Mouse (Mus musculus): ENCODE measurements around the gene Spint4.

DNA sequence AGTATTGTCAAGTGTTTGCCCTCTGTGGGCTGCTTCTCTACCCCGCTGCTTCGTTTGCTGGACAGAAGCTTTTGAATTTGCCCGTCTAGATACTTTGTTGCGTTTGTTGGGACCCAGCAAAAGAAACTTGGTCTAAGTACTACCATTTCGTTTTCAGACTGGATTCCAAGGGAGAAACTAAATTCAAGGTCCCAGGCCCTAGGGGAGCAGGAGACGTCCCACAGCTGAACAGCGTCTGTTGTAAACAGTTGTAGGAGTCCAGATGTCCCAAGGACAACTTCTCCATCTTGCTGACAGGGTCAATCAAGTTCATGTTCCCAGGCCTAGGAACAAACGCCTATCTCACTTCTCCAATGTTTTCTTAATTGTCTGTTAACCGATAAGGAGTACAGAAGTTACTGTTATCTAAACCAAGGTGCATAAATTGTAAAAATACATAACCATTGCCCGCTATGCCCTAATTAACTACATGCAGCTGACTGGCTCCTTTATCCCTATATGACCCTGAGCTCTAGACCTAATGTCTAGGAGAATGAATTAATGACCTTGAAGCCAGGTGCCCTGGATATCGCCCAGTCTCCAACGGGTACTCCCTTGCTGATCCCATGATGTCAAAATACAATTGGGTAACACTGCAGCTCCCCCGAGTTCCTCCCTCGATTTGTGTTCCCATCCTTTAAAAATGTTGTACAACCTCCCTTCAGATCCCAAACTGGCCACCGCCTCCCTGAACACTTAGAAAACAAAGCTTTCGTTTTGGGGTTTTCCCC, 21.2 kb upstream of the Spint4 start:
- TF ChIP-seq CTCF (IDR thresholded peaks at IDR 0.05; ENCODE audit: low read depth) (no peak), EP300 (IDR thresholded peaks at IDR 0.05; ENCODE audit: low read depth) (no peak)
